Mouse (Mus musculus) heart, adult 11 months (tissue): ENCODE measurements at regions not wholly inside any gene's neighbourhood (a gene's known extent, or its start where the extent isn't known, plus 50 kb on each side); places are given as distances from the start of the nearest gene placed in this dataset.

Experiments used
- DNase-seq: peaks from one replicate; pipeline ENCODE4 v3.0.0; 2022

DNA sequence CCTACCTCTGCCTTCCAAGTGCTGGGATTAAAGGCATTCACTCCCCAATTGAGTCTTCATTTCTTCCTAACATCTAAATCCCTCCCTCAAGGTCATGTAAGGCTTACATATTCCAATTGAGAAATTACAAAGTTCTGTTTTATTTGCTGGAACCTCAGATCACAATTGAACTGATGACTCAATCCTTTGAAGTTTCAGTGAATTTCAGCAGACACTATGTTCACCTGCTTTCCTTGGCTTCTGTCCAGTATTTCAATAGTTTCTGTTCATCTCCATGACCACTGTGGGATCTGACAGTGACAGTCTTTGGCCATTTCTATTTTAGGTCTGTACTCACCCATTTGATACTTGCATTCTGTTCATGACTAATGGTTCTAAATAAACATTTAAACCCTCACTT, 241.9 kb upstream of the Cdh12 start:
- no peak for DNase-seq

DNA sequence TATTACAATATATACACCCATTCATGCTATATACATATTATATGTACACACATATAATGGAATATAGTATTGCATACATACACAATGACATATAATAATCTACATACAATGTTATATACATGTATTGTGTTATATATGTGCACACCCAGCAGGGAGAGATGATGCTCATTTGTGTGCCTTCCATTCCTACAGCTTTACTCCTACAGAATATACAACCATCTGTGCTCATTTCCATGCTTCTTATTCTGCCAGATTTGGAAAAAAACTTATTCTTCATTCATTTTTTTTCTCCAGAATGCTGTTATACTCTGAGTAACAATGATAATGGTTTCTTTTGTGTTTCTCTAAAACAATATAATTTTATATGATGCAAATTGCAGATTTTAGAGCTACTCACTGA, 227.0 kb upstream of the Cdh12 start:
- DNase-seq = no peak

DNA sequence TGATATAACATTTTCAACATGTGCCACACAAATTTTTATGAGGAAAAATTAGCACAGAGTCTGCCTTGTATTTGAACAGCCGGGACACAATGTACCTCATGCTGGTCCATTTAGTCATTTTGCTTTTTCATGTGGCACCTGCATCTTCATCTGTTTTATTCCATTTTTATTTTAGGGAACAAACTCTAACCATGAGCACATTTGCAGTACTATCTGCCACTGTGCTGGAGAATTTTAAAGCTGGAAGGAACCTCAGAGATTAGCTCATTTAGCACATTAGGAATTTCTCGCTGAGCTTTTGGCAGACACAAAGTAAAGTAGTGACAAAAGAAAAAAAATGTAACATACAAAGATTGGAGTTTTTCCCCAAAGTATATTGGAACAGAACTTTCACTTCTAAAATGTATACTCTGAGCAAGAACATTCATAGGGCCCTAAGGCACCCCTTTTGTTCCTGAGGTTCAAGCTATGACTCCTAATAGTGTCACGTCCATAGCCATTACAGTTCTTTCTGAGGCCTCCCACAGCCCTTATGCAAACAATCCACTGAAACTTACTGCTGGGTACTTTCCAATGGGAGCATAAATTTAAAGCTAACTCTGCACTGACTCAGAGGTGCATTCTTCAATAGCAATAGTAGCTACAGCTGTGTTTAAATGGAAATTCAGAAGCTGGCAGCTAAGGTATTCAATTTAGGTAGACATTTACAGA, 225.6 kb upstream of the Cdh12 start:
- DNase-seq = no peak

DNA sequence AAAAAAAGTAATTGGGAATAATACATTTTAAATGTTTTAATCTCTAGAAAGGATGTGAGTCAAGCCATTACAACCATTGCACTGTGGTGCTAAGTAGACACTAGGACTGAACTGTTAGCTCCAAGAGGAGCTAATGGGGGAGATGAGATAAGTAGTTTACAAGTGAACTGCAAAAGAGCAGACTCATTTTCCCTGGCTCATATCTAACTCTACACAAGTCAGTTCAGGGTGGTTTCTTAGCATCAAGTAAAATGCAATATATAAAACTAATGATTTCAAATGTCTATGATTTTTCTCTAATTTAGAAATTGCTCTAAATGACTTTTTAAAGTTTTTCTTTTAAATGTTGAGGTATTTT, 225.1 kb upstream of the Cdh12 start:
- DNase-seq = no peak

DNA sequence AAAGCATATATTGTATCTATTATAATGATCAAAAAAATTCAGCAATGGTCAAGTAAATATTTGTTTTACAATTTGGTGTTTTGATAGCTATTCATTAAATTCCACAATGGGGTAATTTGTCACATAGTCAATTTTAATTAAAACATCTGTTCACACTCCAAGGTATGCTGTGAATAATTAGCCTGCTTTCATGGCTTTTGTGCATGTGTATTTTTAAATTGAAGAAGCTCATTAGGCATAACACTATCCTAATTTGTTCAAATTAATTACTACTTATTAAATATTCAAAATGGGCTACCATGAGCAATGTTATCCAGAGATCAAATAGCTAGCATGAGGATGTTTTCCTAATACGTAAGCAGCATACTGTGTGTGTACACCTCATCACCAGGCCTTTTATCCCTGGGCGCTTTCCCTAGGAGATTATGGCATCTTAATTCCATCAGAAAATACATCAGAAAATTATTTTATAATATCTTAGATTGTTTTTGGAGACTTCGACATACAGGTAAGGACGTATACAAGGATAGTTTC, 183.6 kb upstream of the Cdh12 start:
- DNase-seq = no peak

DNA sequence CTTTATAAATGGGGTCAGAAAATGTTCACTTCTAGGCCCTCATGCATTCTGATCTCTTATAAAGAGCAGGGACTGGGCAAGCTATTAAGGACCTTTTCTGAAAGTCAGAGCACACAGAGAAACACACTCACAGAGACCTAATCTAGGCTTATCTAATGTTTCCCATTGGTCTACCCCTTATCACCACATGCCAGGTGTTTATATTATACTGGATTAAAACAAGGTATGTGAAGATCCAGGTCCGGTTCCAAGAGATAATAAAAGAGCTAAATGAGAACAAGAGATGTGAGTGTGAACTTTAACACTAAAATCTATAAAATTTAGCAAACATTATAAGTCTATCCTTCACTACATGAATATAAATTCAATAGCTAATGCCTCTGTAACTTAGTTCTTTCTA, 135.1 kb upstream of the Cdh12 start:
- DNase-seq = no peak

DNA sequence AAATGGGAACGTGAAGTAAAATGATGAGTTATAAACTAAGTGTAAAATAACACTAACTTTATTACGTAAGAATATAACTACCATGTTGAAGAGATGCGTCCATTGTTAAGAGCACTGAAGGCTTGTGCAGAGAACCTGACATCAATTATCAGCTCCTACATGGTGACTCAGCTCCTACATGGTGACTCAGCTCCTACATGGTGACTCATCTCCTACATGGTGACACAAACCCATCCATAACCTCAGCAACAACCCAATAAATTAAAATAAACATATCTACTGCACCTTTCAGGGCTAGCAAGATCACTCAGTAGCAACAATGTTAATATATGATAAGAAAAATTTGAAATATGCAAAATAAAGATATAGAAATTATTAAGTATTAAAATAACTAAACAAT, 125.5 kb upstream of the Cdh12 start:
- DNase-seq = peak; percentile 25
